ENCODE assay signal across 7 mouse cellular contexts in the genomic region with DNA sequence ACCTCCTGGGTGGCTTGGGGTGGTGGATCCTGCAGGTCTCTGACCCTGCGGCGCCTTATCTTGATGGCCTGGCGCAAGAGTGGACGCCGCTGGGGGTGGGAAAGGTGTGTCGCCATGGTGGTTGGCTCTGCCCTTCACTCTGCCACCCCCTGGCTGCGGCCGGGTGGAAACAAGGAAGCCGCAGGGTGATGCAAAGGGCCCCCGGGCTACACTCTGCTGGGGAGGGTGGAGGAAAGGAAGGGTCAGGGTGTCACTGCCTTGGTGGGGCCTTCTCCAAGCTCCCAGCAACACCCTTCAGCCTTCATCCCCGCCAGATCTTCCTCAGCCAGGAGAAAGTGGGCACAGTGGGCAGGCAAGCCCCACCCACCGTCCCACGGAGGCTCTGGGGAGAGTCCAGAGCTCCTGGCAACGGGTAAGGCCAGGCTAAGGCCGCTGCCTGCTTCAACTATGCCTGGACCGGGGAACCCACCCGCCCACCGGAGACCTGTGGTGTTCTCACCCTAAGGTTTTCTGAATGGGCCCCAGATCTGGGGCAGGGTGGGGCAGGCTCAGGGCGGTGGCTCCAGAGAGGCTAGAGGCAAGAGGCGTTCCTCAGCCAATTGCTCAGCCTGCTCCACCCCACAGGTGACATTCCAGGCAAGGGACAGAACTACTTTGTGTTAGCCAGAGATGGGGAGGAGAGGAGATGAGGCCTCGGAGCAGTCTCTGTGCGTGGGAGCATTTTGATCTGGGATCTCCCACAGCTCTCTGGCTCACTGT. TPM values are rescaled to one million over a fixed set of nuclear protein-coding genes. Genes with fewer than 3 reads are reported as not detected.
DNase-seq lines count a peak whose midpoint lies in the region; ATAC-seq and TF ChIP-seq lines count a peak whose summit lies in the region.

A gene (minus strand): TSS at position 516 of the 759 bp plus-strand sequence.

- peak within 1 kb of the TSS; percentile 76 for H3K4me3 ChIP-seq in E14TG2a.4 (replicated peaks; ENCODE audit: low read length)
- H3K4me3 ChIP-seq in intestine, embryonic 15.5 days (replicated peaks) = peak within 1 kb of the TSS; percentile 19
- H3K4me3 ChIP-seq in megakaryocyte, embryonic 14.5 days (replicated peaks) = peak within 1 kb of the TSS; percentile 96
- no peak within 1 kb of the TSS for H3K4me3 ChIP-seq in stomach, embryonic 14.5 days (ENCODE audit: low read depth, low read length)

- DNase-seq in 416B (ENCODE audit: low read depth) = peak; percentile 92
- no peak for DNase-seq in embryo, embryonic 10 days (ENCODE audit: low spot score)

- TF ChIP-seq CTCF in E14TG2a.4 (conservative IDR thresholded peaks at IDR 0.05; ENCODE audit: low read length) = no peak

- no peaks in the 10 kb centered on the region for H3K9me3 ChIP-seq in E14TG2a.4 (ENCODE audit: low read length)
- H3K9me3 ChIP-seq in intestine, embryonic 15.5 days = no peaks in the 10 kb centered on the region
- H3K9me3 ChIP-seq in megakaryocyte, embryonic 14.5 days = no peaks in the 10 kb centered on the region
- H3K9me3 ChIP-seq in stomach, embryonic 14.5 days (ENCODE audit: control insufficient read depth, low read depth, low read length) = no peaks in the 10 kb centered on the region

- H3K4me2 ChIP-seq in intestine, embryonic 15.5 days (replicated peaks) = peak within 1 kb of the TSS; percentile 60
- H3K4me2 ChIP-seq in stomach, embryonic 14.5 days (replicated peaks; ENCODE audit: low read depth, low read length) = peak within 1 kb of the TSS; percentile 44

- H3K4me1 ChIP-seq in E14TG2a.4 (replicated peaks; ENCODE audit: low read depth, low read length) = peaks cover 70% of the 10 kb centered on the region
- H3K4me1 ChIP-seq in intestine, embryonic 15.5 days (replicated peaks) = peaks cover 24% of the 10 kb centered on the region
- peaks cover 99% of the 10 kb centered on the region for H3K4me1 ChIP-seq in megakaryocyte, embryonic 14.5 days
- H3K4me1 ChIP-seq in stomach, embryonic 14.5 days (ENCODE audit: control insufficient read depth, insufficient read depth, low read length) = peaks cover 9% of the 10 kb centered on the region

- whole genome bisulfite sequencing in intestine, embryonic 15.5 days = 46% methylated on average over 22 of the region's 22 CpGs
- WGBS in stomach, embryonic 14.5 days = 56% methylated on average over 22 of the region's 22 CpGs

- peaks cover 40% of the 10 kb centered on the region for H3K36me3 ChIP-seq in E14TG2a.4 (ENCODE audit: insufficient read depth, low read length)
- peaks cover 28% of the 10 kb centered on the region for H3K36me3 ChIP-seq in intestine, embryonic 15.5 days
- peaks cover 82% of the 10 kb centered on the region for H3K36me3 ChIP-seq in megakaryocyte, embryonic 14.5 days (replicated peaks; ENCODE audit: low read length)
- peaks cover 36% of the 10 kb centered on the region for H3K36me3 ChIP-seq in stomach, embryonic 14.5 days (ENCODE audit: control insufficient read depth, insufficient read depth, low read length)

- ATAC-seq in erythroblast, adult 5-6 weeks (replicated peaks; ENCODE audit: low FRiP score, poor library complexity, severe bottlenecking) = peak; percentile 77
- ATAC-seq in intestine, embryonic 15.5 days = peak; percentile 89
- ATAC-seq in stomach, embryonic 14.5 days (ENCODE audit: insufficient number of reproducible peaks, insufficient read depth, low FRiP score, low read depth) = peak; percentile 81

- H3K27ac ChIP-seq in intestine, embryonic 15.5 days = peak within 1 kb of the TSS; percentile 84
- peak within 1 kb of the TSS; percentile 82; the same call in 1 of the 2 replicates for H3K27ac ChIP-seq in stomach, embryonic 14.5 days (ENCODE audit: low read length)

- peak within 1 kb of the TSS; percentile 40 for H3K9ac ChIP-seq in intestine, embryonic 15.5 days
- H3K9ac ChIP-seq in stomach, embryonic 14.5 days (replicated peaks; ENCODE audit: low read depth, low read length) = 0 out of 2 replicates have a peak within 1 kb of the TSS, but pooled peaks have one; percentile 18

- H3K27me3 ChIP-seq in E14TG2a.4 (ENCODE audit: insufficient read depth, low read length) = no peaks in the 10 kb centered on the region
- H3K27me3 ChIP-seq in intestine, embryonic 15.5 days (replicated peaks) = no peaks in the 10 kb centered on the region
- no peaks in the 10 kb centered on the region for H3K27me3 ChIP-seq in megakaryocyte, embryonic 14.5 days (replicated peaks)
- no peaks in the 10 kb centered on the region for H3K27me3 ChIP-seq in stomach, embryonic 14.5 days (ENCODE audit: control insufficient read depth, insufficient read depth, low read length)

RNA-seq across cellular contexts. Expression of the gene that starts here (rescaled TPM):
- total RNA-seq in erythroblast, adult 5-6 weeks (2015; ENCODE audit: low replicate concordance) = 4.2 and 4.8 TPM in 2 replicates
- total RNA-seq in erythroblast, adult 5-6 weeks (2017; ENCODE audit: low replicate concordance) = 4.3 and 7.0 TPM in 2 replicates
- polyA plus RNA-seq in intestine, embryonic 15.5 days (2015; fragmentation: Nextera tagmentation; extraction: Ambion mirVana) = 4.2 and 5.2 TPM in 2 replicates
- 221 and 384 TPM in 2 replicates for polyA plus RNA-seq in megakaryocyte, embryonic 14.5 days (2012; ENCODE audit: insufficient read depth, low replicate concordance)
- polyA plus RNA-seq in stomach, embryonic 14.5 days (2014; fragmentation: Nextera tagmentation; extraction: Ambion mirVana) = 3.7 and 4.7 TPM in 2 replicates

Comparison
In these comparisons a context has a peak if more than half of its experiments do, and no peak if none do; other contexts are left out.
1. RNA of the gene that starts here (polyA plus RNA-seq): 221 to 384 TPM in megakaryocyte, embryonic 14.5 days; 4.2 to 5.2 TPM in intestine, embryonic 15.5 days and 3.7 to 4.7 TPM in stomach, embryonic 14.5 days; every median in the first group is over 10 times any median in the second.
2. Peak in every context shown above with its lines, with median percentiles within 50 percentile points of each other: ATAC-seq.